Mouse (Mus musculus) lung, postnatal 25 days (tissue): ENCODE data around the gene Gm3512.
"Not testable (repeated sequence)": the region's sequence is repeated elsewhere in the genome, so short reads cannot be mapped to it uniquely, and the experiment has no call there.

Experiments
- DNase-seq: peaks from one replicate; pipeline ENCODE4 v3.0.0; 2022; ENCODE audit warnings: low spot score

The Gm3512 gene

GRCm38 (mm10) chr14:7174483-7174971, at the start of gene Gm3512:
Gene Gm3512 (minus strand): TSS chr14:7174533.
- not testable (repeated sequence) for DNase-seq

- not testable (repeated sequence) for DNase-seq
Measured at GRCm38 (mm10) chr14:7200070-7200469, 25.7 kb upstream of the Gm3512 start.

GRCm38 (mm10) chr14:7194440-7194839, 20.1 kb upstream of the Gm3512 start, which contains the start of gene Gm16434:
Gene Gm16434 (minus strand): TSS chr14:7194540.
- DNase-seq: not testable (repeated sequence)

- not testable (repeated sequence) for DNase-seq
Measured at GRCm38 (mm10) chr14:7125312-7125711, 49.0 kb downstream of the Gm3512 start, which contains the start of gene Gm6676. Gene Gm6676 (minus strand): TSS chr14:7125412.

- not testable (repeated sequence) for DNase-seq
Measured at GRCm38 (mm10) chr14:7105124-7105802, 69.1 kb downstream of the Gm3512 start.
